Mouse (Mus musculus): Measurements from ENCODE around the gene Ick.

The Ick gene

GRCm38 (mm10) chr9:78193902-78194597 lies 85.1 kb downstream of the Ick start:
- no peak for DNase-seq (ENCODE audit: low spot score)

- no peak for DNase-seq (ENCODE audit: low spot score)
Measured at GRCm38 (mm10) chr9:78195034-78195433, 86.0 kb downstream of the Ick start.

GRCm38 (mm10) chr9:78197801-78198200 lies 88.8 kb downstream of the Ick start:
- no peak for DNase-seq (ENCODE audit: low spot score)

GRCm38 (mm10) chr9:78204194-78204593 lies 95.2 kb downstream of the Ick start:
- no peak for DNase-seq (ENCODE audit: low spot score)

GRCm38 (mm10) chr9:78208956-78209355 lies 100.0 kb downstream of the Ick start:
- DNase-seq (ENCODE audit: low spot score) = no peak

- no peak for DNase-seq (ENCODE audit: low spot score)
Measured at GRCm38 (mm10) chr9:78210079-78210478, 101.1 kb downstream of the Ick start.

- no peak for DNase-seq (ENCODE audit: low spot score)
Measured at GRCm38 (mm10) chr9:78210821-78211220, 101.8 kb downstream of the Ick start.

- DNase-seq (ENCODE audit: low spot score) = no peak
Measured at GRCm38 (mm10) chr9:78211521-78211920, 102.5 kb downstream of the Ick start.

GRCm38 (mm10) chr9:78212341-78213049 lies 103.5 kb downstream of the Ick start:
- DNase-seq (ENCODE audit: low spot score) = peak; percentile 20

- no peak for DNase-seq (ENCODE audit: low spot score)
Measured at GRCm38 (mm10) chr9:78217074-78217473, 108.1 kb downstream of the Ick start.
